Mouse (Mus musculus): ENCODE measurements around the gene Rfx1. TPM values are rescaled to one million over a fixed set of nuclear protein-coding genes. Genes with fewer than 3 reads are reported as not detected.

The Rfx1 gene
- polyA plus RNA-seq, 1 experiment: 27.2 TPM

GRCm38 (mm10) chr8:84044900-84045299 lies 21.7 kb upstream of the Rfx1 start, which contains the start of gene Rln3:
TSS of gene Rln3 (minus strand) at chr8:84045000.
- Histone ChIP-seq H3K27me3 (ENCODE audit: control insufficient read depth, insufficient read depth, low read length) (no peaks in the 10 kb centered on the region), H3K4me1 (ENCODE audit: control insufficient read depth, insufficient read depth, low read length) (no peaks in the 10 kb centered on the region), H3K4me3 (replicated peaks; ENCODE audit: insufficient read depth, low read depth, low read length) (no peak within 1 kb of the TSS), H3K27ac (ENCODE audit: insufficient read depth, low read length) (no peak within 1 kb of the TSS)
- DNase-seq: no peak
- TF ChIP-seq CTCF (IDR thresholded peaks at IDR 0.05; ENCODE audit: borderline replicate concordance, insufficient read depth, low read depth, low read length): no peak
- TF ChIP-seq POLR2A (IDR thresholded peaks at IDR 0.05; ENCODE audit: borderline replicate concordance, insufficient read depth, low read length): no peak
- 39% methylated on average over 9 of the region's 9 CpGs for WGBS

GRCm38 (mm10) chr8:84046505-84046904 lies 20.1 kb upstream of the Rfx1 start:
- no peak for TF ChIP-seq CTCF (IDR thresholded peaks at IDR 0.05; ENCODE audit: borderline replicate concordance, insufficient read depth, low read depth, low read length)
- no peaks in the 10 kb centered on the region for H3K27me3 ChIP-seq (ENCODE audit: control insufficient read depth, insufficient read depth, low read length)
- no peaks in the 10 kb centered on the region for H3K4me1 ChIP-seq (ENCODE audit: control insufficient read depth, insufficient read depth, low read length)
- no peak overlapping the region for H3K27ac ChIP-seq (ENCODE audit: insufficient read depth, low read length)
- no peak overlapping the region for H3K4me3 ChIP-seq (replicated peaks; ENCODE audit: insufficient read depth, low read depth, low read length)
- no peak for DNase-seq
- WGBS: 78% methylated on average over 3 of the region's 3 CpGs

GRCm38 (mm10) chr8:84048171-84048570 lies 18.5 kb upstream of the Rfx1 start:
- DNase-seq: no peak
- Histone ChIP-seq H3K4me3 (replicated peaks; ENCODE audit: insufficient read depth, low read depth, low read length) (no peak overlapping the region), H3K4me1 (ENCODE audit: control insufficient read depth, insufficient read depth, low read length) (no peaks in the 10 kb centered on the region), H3K27me3 (ENCODE audit: control insufficient read depth, insufficient read depth, low read length) (no peaks in the 10 kb centered on the region), H3K27ac (ENCODE audit: insufficient read depth, low read length) (no peak overlapping the region)
- TF ChIP-seq POLR2A (IDR thresholded peaks at IDR 0.05; ENCODE audit: borderline replicate concordance, insufficient read depth, low read length): no peak
- TF ChIP-seq CTCF (IDR thresholded peaks at IDR 0.05; ENCODE audit: borderline replicate concordance, insufficient read depth, low read depth, low read length): no peak
- WGBS: 78% methylated on average over 5 of the region's 5 CpGs

GRCm38 (mm10) chr8:84052746-84053145 lies 13.9 kb upstream of the Rfx1 start:
- DNase-seq: no peak
- no peaks in the 10 kb centered on the region for H3K4me1 ChIP-seq (ENCODE audit: control insufficient read depth, insufficient read depth, low read length)
- H3K27me3 ChIP-seq (ENCODE audit: control insufficient read depth, insufficient read depth, low read length): no peaks in the 10 kb centered on the region
- H3K4me3 ChIP-seq (replicated peaks; ENCODE audit: insufficient read depth, low read depth, low read length): no peak overlapping the region
- H3K27ac ChIP-seq (ENCODE audit: insufficient read depth, low read length): no peak overlapping the region
- 64% methylated on average over 3 of the region's 3 CpGs for WGBS
- TF ChIP-seq POLR2A (IDR thresholded peaks at IDR 0.05; ENCODE audit: borderline replicate concordance, insufficient read depth, low read length) (no peak), CTCF (IDR thresholded peaks at IDR 0.05; ENCODE audit: borderline replicate concordance, insufficient read depth, low read depth, low read length) (no peak)

GRCm38 (mm10) chr8:84053229-84053628 lies 13.4 kb upstream of the Rfx1 start:
- DNase-seq: no peak
- H3K27me3 ChIP-seq (ENCODE audit: control insufficient read depth, insufficient read depth, low read length): no peaks in the 10 kb centered on the region
- H3K27ac ChIP-seq (ENCODE audit: insufficient read depth, low read length): no peak overlapping the region
- H3K4me3 ChIP-seq (replicated peaks; ENCODE audit: insufficient read depth, low read depth, low read length): no peak overlapping the region
- H3K4me1 ChIP-seq (ENCODE audit: control insufficient read depth, insufficient read depth, low read length): no peaks in the 10 kb centered on the region
- TF ChIP-seq CTCF (IDR thresholded peaks at IDR 0.05; ENCODE audit: borderline replicate concordance, insufficient read depth, low read depth, low read length) (no peak), POLR2A (IDR thresholded peaks at IDR 0.05; ENCODE audit: borderline replicate concordance, insufficient read depth, low read length) (no peak)
- WGBS: 95% methylated on average over 5 of the region's 5 CpGs

GRCm38 (mm10) chr8:84057827-84058226 lies 8.8 kb upstream of the Rfx1 start:
- DNase-seq: no peak
- no peak for TF ChIP-seq POLR2A (IDR thresholded peaks at IDR 0.05; ENCODE audit: borderline replicate concordance, insufficient read depth, low read length)
- no peak for TF ChIP-seq CTCF (IDR thresholded peaks at IDR 0.05; ENCODE audit: borderline replicate concordance, insufficient read depth, low read depth, low read length)
- H3K27me3 ChIP-seq (ENCODE audit: control insufficient read depth, insufficient read depth, low read length): no peaks in the 10 kb centered on the region
- no peak overlapping the region for H3K4me3 ChIP-seq (replicated peaks; ENCODE audit: insufficient read depth, low read depth, low read length)
- no peaks in the 10 kb centered on the region for H3K4me1 ChIP-seq (ENCODE audit: control insufficient read depth, insufficient read depth, low read length)
- 86% methylated on average over 1 of the region's 1 CpGs for WGBS
- H3K27ac ChIP-seq (ENCODE audit: insufficient read depth, low read length): no peak overlapping the region

GRCm38 (mm10) chr8:84059226-84059625 lies 7.4 kb upstream of the Rfx1 start:
- H3K27me3 ChIP-seq (ENCODE audit: control insufficient read depth, insufficient read depth, low read length): no peaks in the 10 kb centered on the region
- no peak for DNase-seq
- H3K4me1 ChIP-seq (ENCODE audit: control insufficient read depth, insufficient read depth, low read length): no peaks in the 10 kb centered on the region
- no peak overlapping the region for H3K27ac ChIP-seq (ENCODE audit: insufficient read depth, low read length)
- WGBS: 95% methylated on average over 2 of the region's 2 CpGs
- TF ChIP-seq CTCF (IDR thresholded peaks at IDR 0.05; ENCODE audit: borderline replicate concordance, insufficient read depth, low read depth, low read length) (no peak), POLR2A (IDR thresholded peaks at IDR 0.05; ENCODE audit: borderline replicate concordance, insufficient read depth, low read length) (no peak)
- H3K4me3 ChIP-seq (replicated peaks; ENCODE audit: insufficient read depth, low read depth, low read length): no peak overlapping the region

GRCm38 (mm10) chr8:84060245-84060644 lies 6.4 kb upstream of the Rfx1 start:
- WGBS: 85% methylated on average over 2 of the region's 2 CpGs

More at GRCm38 (mm10) chr8:84060245-84060644, 6.4 kb upstream of the Rfx1 start:
- H3K27me3 ChIP-seq (ENCODE audit: control insufficient read depth, insufficient read depth, low read length): no peaks in the 10 kb centered on the region
- TF ChIP-seq CTCF (IDR thresholded peaks at IDR 0.05; ENCODE audit: borderline replicate concordance, insufficient read depth, low read depth, low read length) (no peak), POLR2A (IDR thresholded peaks at IDR 0.05; ENCODE audit: borderline replicate concordance, insufficient read depth, low read length) (no peak)
- DNase-seq: no peak
- H3K4me3 ChIP-seq (replicated peaks; ENCODE audit: insufficient read depth, low read depth, low read length): no peak overlapping the region
- H3K4me1 ChIP-seq (ENCODE audit: control insufficient read depth, insufficient read depth, low read length): no peaks in the 10 kb centered on the region
- H3K27ac ChIP-seq (ENCODE audit: insufficient read depth, low read length): no peak overlapping the region
